Mouse (Mus musculus) inflammation-experienced regulatory T-cells, adult 16 weeks (primary cell): Measurements from ENCODE around the gene Ptprg. TPM values are rescaled to one million over a fixed set of nuclear protein-coding genes. Genes with fewer than 3 reads are reported as not detected.

Experiments
- polyA plus RNA-seq: library from polyadenylated mRNA; unstranded; fragments of 100-300 nt; shearing (Covaris generic); gene quantifications from one replicate; pipeline ENCODE4 v1.2.1, GENCODE M21; 2017

Ptprg gene
- 0.04 TPM for polyA plus RNA-seq

DNA sequence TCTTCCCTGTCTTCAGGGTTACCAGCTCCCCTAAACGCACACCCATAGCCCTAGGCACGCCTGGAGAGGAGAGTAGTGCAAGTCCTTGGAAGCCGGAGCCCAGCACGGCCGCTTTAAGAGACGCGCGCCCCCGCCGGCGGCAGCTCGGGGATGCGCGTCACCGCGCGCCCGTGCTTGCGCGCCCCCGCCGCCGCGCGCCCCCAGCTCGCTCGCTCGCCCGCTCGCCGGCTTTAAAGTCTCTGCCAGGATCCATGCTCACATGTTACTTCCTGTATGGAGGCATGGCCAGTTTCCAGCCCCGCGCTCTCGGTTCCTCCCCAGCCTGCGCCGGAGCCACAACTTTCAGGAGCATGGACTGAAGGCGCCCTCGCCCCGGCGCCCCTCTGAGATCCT is at the start of gene Ptprg:
Gene Ptprg, plus strand, starts transcription at position 260 of the 393 bp plus-strand sequence.

DNA sequence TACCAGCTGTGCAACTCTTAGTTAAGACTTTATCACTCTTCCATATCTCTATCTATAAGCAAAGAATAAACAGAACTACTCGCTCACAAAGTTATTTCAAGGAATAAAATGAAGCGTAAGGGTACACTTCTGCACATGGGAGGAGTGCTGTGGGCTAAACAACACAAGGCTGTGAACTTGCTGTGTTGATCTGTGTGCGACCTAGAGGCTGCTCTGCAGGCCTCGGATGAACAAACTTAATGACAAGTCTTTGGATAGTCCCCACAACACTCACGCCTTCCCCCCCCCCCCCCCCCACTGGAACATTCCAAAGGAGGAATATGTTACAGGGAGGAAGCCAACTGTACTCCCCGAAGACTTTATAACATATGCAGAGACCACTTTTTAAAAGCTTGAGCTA is 730.3 kb downstream of the Ptprg start, which contains the start of gene Gm49355:
Gene Gm49355, plus strand, starts transcription at position 336 of the 400 bp plus-strand sequence.

DNA sequence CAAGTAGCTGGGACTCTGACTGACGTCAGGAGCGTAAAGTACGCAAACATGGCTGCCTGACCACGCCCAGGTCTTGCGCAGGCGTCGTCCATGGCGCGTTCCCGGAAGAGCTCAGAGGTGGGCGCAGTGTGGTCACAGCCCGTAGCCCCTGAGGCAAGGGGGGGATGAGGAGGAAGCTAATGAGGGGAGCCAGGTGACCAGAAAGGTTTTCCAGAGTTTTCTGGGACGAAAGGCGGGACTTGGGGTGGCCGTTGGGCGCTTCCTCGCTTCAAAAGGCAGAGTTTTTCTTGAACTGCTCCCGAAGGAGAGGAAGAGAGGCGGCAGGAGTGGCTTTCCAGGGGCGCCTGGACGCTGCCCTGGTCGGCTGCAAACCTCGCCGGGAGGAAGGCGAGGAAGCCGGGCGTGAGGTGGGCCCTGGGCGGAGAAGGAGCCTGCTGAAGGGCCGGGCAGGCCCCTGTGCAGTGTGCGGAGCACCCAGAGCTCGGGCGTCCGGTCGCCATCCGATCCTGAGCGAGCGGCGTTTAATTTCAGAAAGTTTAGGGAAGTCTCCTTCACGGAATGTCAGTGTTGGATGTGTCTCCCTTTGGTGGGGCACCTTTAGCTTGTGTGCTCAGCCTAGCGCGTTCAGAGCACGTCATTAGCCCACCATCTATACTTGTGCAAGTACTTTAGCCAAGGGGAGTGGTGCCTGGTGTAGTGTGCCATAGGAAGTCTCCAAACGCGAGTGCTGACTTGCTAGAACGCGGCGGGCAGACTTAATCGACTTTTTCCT is 731.0 kb downstream of the Ptprg start, which contains the start of gene 3830406C13Rik:
Gene 3830406C13Rik, plus strand, starts transcription at position 33 of the 772 bp plus-strand sequence.

Other genes with a start within 250 kb of the Ptprg start
- 3.1 TPM for gene Gm3839, start 196.8 kb upstream of the Ptprg start, polyA plus RNA-seq